Mouse (Mus musculus): ENCODE measurements at regions not wholly inside any gene's neighbourhood (a gene's known extent, or its start where the extent isn't known, plus 50 kb on each side); places are given as distances from the start of the nearest gene placed in this dataset.

- TF ChIP-seq CTCF (IDR thresholded peaks at IDR 0.05; ENCODE audit: low read depth) = no peak
- no peak for TF ChIP-seq EP300 (IDR thresholded peaks at IDR 0.05; ENCODE audit: low read depth)
Observed at GRCm38 (mm10) chr4:148341531-148342157, 53.9 kb upstream of the Disp3 start.
